Mouse (Mus musculus): ENCODE measurements around the gene Terb1.

Terb1 gene

GRCm38 (mm10) chr8:104412805-104413532 lies 96.7 kb downstream of the Terb1 start:
- DNase-seq (ENCODE audit: low read depth, low spot score), result no peak

GRCm38 (mm10) chr8:104411972-104412371 lies 97.7 kb downstream of the Terb1 start:
- no peak for DNase-seq (ENCODE audit: low read depth, low spot score)

- no peak for DNase-seq (ENCODE audit: low read depth, low spot score)
These were observed 98.2 kb downstream of the Terb1 start for GRCm38 (mm10) chr8:104411468-104411867.

- DNase-seq (ENCODE audit: low read depth, low spot score), result no peak
These were observed 99.0 kb downstream of the Terb1 start for GRCm38 (mm10) chr8:104410628-104411273.

GRCm38 (mm10) chr8:104408328-104409110 lies 101.2 kb downstream of the Terb1 start:
- no peak for DNase-seq (ENCODE audit: low read depth, low spot score)

- no peak for DNase-seq (ENCODE audit: low read depth, low spot score)
These were observed 103.2 kb downstream of the Terb1 start for GRCm38 (mm10) chr8:104406340-104407128.

- no peak for DNase-seq (ENCODE audit: low read depth, low spot score)
These were observed 104.1 kb downstream of the Terb1 start for GRCm38 (mm10) chr8:104405430-104406187.

- no peak for DNase-seq (ENCODE audit: low read depth, low spot score)
These were observed 106.1 kb downstream of the Terb1 start for GRCm38 (mm10) chr8:104403596-104403995.

Data from brain, embryonic 18.5 days (tissue).